Mouse (Mus musculus) frontal cortex, adult (tissue): ENCODE measurements around the gene Acot2.
A peak's percentile ranks its signal among the peaks of the same experiment; 100 is the strongest.
"Not testable (repeated sequence)": the region's sequence is repeated elsewhere in the genome, so short reads cannot be mapped to it uniquely, and the experiment has no call there.

Source experiments
- ATAC-seq: cut with Nextera tagmentation; 2 replicates; pipeline ENCODE4 v1.9.2; 2017; ENCODE audit warnings: mild to moderate bottlenecking, moderate library complexity, mixed read lengths; ENCODE audit not compliant: low TSS enrichment

Acot2 gene

GRCm38 (mm10) chr12:83987583-83988441, at the start of gene Acot2:
TSS of gene Acot2 (plus strand) at chr12:83987861.
- peak; percentile 92 for ATAC-seq

- not testable (repeated sequence) for ATAC-seq
These were observed 49.1 kb upstream of the Acot2 start for GRCm38 (mm10) chr12:83938592-83938991.

- ATAC-seq: no peak
These were observed 48.3 kb upstream of the Acot2 start for GRCm38 (mm10) chr12:83939332-83939731.

DNA sequence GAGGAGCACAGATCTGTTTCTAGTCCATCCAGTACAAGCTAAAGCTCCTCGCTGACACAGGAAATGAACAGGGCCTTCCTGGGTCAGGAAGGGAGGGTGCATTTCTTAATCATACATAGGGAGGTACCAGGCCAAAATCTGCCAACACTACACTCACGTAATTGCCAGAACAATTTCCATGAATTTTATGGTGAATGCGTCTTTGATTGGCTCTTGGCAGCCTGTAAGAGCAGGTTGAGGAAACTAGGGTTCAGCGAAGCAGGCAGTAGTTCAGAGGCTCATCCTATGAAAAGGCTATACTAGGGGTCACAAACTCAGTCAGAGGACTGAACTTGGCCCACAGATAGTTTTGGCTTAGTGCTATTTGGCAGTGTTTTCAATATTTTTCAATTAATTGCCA, 47.6 kb upstream of the Acot2 start:
- no peak for ATAC-seq

DNA sequence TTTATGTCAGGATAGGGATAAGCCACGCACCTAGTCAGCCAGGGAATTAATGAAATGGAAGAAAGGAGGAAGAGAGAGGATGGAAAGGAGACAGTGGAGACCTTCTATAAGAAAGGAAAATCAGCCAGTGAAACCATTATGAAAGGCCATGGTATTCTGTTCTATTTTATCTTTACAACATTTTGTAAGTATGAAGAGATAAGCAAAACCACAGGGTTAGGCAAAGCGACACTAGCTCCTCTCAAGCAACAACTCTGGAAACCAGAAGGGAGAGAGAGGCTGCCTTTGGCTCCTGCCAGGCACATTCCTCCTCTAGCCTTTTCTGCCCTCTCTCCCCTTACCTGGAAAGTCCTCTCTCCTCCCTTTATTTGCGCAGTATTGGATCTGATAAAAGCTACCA, 45.7 kb upstream of the Acot2 start:
- ATAC-seq: no peak

DNA sequence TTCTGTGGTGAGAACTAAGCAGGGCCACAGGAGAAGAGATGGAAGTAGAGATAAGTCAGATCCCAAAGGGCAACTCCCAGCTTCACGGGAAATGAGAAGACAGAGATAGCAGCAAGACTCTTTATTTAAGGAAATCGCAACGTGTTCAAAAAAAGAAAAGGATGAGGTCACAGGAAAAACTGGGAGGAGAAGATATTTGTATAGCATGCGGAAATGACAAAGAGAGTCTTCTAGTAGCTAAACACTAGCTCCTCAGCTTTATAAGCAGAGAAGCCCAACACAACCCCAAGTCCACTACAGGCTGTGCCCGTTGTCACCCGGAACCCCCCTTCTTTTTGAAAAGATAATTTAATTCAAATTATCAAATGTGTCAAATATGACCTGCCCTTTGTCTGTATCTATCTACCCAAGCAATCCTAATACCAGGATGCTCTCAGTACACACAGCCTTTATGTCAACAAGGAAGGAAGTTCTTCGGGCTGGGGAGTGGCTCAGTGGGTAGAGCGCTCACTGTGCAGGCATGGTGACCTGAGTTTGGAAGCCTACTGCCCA, 40.3 kb upstream of the Acot2 start:
- no peak for ATAC-seq

GRCm38 (mm10) chr12:83949043-83949442, 38.6 kb upstream of the Acot2 start:
- ATAC-seq: no peak

DNA sequence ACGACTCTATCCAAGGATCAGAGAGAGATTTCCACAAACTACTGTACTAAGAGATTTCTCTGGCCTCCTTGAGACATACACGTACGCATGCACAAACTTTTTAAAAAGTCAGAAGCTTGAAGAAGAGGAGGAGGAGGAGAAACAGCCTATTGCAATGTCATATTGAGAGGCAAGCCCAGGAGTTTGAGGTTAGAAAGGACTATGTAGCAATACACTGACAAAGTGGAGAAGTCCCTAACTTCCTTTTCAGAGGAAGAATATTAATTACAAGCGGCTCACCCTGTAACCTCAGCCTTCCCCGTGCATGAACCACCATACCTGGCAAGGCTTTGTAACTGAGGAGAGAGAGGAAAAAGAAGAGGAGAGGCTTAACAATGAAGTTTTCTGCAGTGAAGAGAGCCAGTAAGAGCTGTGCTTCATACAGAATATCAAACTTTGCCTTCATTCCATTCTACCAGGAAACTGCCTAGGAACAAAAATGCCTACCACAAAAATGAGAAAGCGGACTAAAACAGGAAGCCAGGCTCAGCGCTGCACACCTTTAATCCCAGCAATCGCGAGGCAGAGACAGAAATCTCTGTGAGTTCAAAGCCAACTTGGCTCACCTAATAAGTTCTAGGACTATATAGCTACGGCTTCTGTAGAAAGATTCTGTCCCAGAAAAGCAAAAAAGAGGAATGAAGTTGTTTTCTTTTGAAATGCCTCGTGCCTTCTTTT, 37.7 kb upstream of the Acot2 start:
- no peak for ATAC-seq

GRCm38 (mm10) chr12:83950493-83950839, 37.2 kb upstream of the Acot2 start, which contains the start of gene Riox1:
TSS of gene Riox1 (plus strand) at chr12:83950608.
- peak; percentile 95 for ATAC-seq

DNA sequence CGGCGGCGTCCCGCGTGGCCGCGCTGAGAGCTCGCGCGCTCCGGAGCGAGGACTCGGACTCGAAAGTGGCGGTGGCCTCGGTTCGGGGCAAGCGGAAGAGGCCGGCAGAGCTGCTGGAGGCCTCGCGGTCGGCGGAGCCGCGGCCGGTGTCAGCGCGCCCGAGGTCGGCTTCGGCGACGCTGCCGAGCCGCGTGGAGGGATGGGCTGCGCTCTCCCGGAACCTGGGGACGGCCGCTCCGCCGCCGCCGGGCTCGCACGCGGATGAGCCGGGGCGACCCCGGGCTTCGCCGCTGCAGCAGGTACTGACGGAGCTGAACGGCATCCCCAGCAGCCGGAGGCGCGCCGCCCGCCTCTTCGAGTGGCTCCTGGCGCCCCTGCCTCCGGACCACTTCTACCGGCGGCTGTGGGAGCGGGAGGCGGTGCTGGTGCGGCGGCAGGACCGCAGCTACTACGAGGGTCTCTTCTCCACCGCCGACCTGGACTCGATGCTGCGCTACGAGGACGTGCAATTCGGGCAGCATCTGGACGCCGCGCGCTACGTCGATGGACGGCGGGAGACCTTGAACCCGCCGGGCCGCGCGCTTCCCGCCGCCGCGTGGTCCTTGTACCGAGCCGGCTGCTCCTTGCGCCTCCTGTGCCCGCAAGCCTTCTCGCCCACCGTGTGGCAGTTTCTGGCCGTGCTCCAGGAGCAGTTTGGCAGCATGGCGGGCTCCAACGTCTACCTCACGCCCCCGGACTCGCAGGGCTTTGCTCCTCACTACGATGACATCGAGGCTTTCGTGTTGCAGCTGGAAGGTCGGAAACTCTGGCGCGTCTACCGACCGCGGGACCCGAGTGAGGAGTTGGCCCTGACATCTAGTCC, 36.6 kb upstream of the Acot2 start:
- ATAC-seq: peak; percentile 11

DNA sequence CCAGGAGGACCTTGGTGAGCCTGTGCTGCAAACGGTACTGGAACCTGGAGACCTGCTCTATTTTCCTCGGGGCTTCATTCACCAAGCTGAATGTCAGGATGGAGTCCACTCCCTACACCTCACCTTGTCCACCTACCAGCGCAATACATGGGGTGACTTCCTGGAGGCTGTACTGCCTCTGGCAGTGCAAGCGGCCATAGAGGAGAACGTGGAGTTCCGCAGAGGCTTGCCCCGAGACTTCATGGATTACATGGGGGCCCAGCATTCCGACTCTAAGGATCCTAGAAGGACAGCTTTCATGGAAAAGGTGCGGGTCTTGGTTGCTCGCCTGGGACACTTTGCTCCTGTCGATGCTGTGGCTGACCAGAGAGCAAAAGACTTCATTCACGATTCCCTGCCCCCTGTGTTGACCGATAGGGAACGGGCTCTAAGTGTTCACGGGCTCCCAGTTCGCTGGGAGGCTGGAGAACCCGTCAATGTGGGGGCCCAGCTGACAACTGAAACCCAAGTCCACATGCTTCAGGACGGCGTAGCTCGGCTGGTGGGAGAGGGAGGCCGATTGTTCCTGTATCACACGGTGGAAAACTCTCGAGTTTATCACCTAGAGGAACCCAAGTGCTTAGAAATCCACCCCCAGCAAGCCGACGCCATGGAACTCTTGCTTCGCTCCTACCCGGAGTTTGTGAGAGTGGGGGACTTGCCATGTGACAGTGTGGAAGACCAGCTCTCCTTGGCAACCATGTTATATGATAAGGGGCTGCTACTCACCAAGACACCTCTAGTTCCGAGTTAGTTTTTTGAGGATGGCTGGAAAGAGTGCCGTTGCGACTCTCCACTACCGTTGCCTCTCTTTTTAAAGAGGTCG, 35.7 kb upstream of the Acot2 start:
- no peak for ATAC-seq

DNA sequence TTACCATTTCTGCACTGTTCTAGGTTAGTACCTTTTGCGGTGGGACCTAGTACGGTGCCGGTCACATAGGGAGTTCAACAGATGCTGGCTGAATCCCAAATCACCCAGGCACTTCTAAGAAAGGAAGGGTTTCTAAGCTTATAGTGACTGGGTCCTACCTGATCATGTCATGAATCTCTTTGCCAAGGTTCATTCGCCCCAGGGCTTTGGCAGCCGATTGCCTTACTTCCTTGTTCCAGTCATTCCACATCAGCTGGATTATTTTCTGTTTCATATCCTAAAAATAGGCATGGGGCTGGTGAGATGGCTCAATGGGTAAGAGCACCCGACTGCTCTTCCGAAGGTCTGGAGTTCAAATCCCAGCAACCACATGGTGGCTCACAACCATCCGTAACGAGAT, 29.4 kb upstream of the Acot2 start:
- ATAC-seq: no peak

DNA sequence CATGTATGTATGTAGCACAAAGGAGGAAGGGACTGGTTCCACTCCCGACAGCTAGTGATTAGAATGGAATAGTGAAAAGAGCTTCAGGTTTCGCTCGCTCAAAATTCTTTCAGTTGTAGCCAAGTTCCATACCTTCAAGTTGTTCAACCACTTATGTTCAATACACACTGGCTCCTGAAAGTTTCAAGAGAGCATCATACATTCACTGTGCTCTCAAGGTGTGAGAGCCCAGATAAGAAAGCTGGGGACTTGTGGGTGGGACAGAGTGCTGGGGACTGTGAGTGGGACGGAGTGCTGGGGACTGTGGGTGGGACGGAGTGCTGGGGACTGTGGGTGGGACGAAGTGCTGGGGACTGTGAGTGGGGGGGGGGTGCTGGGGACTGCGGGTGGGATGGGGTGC, 22.4 kb upstream of the Acot2 start:
- no peak for ATAC-seq

DNA sequence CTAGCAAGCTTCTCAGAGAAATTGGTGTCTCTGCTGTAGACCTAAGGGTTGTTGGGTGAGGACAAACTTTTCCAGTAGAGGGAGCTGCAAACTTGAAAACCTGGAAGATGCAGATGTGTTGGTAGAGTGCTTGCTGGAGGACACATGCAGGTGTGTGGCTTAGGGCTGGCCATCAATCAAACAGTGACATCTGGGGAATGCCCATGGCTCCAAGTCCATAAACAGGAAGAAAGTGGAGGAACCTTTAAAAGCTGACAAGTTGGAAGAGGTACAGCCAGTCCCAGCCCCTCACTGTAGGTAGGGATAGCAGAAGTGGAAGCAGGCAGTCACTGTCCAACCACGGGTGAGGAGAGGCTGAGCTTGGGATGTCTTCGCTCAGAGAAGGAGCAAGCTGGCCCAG, 15.5 kb upstream of the Acot2 start:
- peak; percentile 81; the same call in 1 of the 2 replicates for ATAC-seq

- ATAC-seq: no peak
These were observed 8.8 kb upstream of the Acot2 start for GRCm38 (mm10) chr12:83978862-83979261.

- no peak for ATAC-seq
These were observed 6.0 kb upstream of the Acot2 start for GRCm38 (mm10) chr12:83981615-83982014.

DNA sequence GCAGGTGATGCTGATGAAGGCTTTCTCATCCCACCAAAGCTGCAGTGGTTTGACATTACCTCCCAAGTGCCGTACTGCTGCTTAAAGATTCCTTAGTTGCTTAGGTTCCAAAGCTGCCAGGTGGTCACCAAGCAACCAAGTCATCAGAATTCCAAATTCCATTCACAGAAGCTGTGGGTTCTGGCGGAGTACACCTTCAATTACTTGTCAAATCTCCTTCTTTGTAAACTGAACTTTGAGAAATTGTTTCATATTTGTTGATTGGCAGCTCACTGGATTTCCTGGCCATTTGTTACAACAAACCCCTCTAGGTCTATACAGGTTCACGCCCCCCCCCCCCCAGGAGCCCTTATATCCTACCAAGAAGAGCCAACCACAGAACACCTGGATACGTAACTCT, 2.9 kb upstream of the Acot2 start, which contains the start of gene Heatr4:
Gene Heatr4, minus strand, starts transcription at position 101 of the 400 bp plus-strand sequence.
- no peak for ATAC-seq

DNA sequence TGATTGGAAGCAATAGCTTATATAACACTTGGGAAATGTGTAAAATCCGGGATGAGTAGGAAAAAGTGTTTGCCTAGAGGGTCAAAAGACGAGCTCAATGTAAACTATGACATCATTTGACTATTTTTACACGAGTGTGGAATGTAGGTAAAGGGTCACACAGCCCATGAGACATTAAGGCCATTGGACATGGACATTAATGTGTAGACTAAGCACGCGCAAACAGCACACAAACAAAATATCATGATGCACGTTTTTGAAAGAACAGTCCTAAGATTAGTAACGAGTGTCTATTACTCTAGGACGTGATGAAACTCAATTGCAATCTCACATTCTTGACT, 449 bp upstream of the Acot2 start:
- 0 out of 2 replicates have a peak, but pooled peaks have one; percentile 5 for ATAC-seq

DNA sequence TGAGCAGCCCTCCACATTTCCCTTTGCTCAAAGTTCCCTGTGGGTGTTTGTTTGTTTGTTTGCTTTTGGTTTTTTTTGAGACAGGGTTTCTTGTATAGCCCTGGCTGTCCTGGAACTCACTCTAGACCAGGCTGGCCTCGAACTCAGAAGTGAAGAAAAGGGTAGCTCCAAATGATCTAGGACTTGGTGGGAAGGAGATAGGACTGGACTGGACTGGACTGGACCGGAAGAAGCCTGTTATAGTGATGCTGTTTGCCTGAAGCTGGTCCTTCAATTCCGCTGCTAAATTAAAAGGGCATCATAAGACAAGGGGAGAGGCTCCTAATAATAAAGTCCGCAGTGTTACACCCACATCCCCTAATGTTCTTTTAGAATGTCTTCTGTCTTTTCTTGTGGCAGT, 822 bp downstream of the Acot2 start:
- ATAC-seq: no peak

- no peak for ATAC-seq
These were observed 1.7 kb downstream of the Acot2 start for GRCm38 (mm10) chr12:83989378-83989777.

DNA sequence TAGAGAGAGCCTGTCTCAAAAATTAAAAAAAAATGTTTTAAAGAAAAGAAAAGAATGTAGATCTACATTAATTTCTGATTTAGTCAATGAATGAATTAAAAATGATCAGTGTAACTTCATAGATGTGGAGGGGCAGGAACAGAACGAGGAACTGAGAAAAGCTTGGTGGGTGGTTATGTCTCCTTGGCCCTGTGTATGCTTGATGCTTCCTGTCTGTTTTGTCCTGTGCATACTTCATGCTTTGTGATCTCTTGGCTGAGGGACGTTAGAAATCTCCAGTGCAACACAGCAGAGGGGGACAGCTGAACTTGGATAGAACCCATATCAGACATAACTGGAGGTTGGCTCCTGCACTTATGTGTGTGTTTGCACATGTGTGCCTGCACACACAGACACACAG, 9.6 kb downstream of the Acot2 start:
- ATAC-seq: no peak
